Mouse (Mus musculus): Measurements from ENCODE around the gene Usp45.
"Not testable (repeated sequence)": the region's sequence is repeated elsewhere in the genome, so short reads cannot be mapped to it uniquely, and the experiment has no call there.

Gene Usp45

DNA sequence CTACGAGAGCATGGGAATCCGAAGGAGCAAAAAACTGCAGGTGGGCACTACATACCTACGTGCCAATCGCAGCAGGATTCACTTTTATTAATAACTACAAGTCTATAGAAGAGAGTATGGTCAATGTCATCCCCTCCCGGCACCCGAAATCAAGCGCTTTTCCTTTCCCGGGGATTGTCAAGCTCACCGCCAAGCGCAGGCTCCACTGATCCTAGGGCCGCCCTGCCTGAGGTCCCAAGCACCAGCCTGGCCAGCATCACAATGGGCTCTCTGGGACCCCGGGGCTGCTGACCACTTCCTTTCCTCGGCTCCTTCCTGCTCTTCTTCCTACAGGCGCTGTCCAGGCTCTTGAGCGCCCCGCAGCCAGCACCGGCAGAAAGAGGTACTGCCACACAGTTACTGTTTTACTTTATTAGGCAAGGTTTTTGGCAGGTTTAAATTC lies at the start of gene Usp45, which contains the start of gene Tstd3:
TSS of gene Usp45 (plus strand) at position 294 of the 442 bp plus-strand sequence.
TSS of gene Tstd3 (minus strand) at position 350 of the 442 bp plus-strand sequence.
- peak; percentile 81 for DNase-seq (ENCODE audit: low spot score)

DNA sequence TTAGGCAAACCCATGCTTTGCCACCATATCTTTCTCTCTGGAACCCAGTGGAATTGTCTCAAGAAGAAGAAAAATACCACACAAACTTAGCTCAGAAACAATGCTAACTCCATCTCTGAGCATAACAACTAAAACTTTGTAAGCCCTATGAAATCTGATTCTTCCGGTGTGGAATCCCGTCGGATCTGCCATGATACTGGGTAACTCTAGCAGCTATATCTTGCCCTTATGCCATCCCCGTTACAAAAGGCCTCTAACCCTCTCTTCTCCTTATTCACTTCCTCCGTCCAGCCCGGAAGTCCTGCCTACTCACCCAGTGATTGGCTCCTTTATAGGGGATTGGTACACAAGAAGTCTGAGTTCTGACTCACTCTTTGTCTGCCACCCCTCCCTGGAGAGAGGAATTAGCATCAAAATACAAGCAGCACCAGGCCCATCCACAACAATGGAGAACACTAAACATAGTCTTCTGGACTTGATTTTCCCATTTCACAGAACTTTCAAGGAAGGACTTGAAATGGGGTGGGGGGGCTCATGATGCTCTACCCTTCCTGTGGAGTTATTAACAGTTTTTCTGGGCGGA lies 44.1 kb upstream of the Usp45 start:
- DNase-seq (ENCODE audit: low spot score), result peak; percentile 4

DNA sequence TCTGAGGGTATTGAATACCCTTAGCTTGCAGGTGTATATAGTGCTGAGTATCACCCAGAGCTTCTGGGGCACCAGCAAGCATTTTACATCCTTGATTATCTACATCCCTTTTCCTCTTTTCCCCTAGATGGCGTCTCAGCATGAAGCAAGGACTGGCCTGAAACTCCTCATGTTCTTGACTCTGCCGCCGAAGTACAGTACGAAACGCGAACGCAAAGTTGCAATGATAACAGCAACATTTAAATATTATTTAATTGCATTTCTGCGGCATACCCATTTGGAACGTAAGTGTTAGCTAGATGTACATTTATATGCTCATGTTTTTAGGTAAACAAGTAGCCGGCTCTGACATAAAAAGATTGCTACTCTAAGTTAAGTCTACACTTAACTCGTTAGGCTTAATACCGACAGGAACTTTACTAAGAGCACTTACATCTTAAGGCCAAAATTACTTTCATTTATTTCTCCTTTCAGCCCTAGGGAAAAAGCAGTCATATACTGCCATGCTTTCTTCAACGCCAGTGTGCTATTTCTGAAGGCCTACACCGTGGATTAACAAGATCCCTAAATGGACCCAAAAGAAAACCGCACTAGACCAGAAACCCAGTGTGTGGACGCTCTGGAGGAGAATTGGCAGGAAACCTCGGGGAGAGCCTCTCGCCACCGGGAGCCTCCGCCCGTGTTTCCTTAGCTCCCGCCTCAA lies 39.9 kb upstream of the Usp45 start:
- DNase-seq (ENCODE audit: low spot score), result peak; percentile 76

DNA sequence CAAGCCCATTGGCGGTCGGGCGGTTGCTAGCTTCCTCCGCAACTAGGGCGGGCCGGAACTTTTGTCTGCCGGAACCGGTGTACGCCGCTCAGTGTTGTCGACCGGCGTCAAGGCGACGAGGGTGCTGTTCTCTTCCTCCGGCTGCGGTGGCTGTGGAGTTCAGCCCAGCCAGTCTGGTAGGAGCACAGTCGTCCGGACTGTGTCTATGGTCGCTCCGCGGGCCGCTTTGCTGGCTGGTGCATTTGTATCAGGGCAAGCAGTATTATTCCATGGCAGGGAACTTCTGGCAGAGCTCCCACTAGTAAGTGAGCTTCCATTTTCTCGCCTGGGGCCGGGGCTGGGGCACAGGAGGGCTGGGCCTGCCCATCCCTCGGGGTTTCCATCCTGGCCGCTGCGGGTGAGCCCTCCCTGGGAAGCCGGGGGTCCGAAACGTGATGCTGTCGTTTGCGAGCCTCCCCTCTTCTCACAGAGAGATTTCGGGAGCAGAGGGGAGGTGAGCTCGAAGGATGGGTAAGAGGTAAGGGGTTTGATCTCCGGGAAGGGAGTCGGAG lies 39.3 kb upstream of the Usp45 start, which contains the start of gene Ccnc:
TSS of gene Ccnc (plus strand) at position 87 of the 551 bp plus-strand sequence.
- DNase-seq (ENCODE audit: low spot score), result peak; percentile 91

DNA sequence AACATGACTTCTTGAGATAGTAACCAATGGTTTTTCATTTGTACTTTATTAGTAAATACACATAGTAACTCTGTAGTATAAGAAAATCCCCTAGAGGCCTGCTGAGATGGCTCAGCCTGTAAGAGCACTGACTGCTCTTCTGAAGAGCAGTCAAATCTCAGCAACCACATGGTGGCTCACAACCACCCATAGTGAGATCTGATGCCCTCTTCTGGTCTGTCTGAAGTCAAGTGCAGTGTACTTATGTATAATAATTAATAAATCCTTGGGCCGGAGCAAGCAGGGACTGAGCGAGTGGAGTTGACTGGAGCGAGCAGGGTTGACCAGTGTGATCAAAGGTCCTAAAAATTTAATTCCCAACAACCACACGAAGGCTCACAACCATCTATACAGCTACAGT lies 27.8 kb upstream of the Usp45 start:
- DNase-seq (ENCODE audit: low spot score), result peak; percentile 11

DNA sequence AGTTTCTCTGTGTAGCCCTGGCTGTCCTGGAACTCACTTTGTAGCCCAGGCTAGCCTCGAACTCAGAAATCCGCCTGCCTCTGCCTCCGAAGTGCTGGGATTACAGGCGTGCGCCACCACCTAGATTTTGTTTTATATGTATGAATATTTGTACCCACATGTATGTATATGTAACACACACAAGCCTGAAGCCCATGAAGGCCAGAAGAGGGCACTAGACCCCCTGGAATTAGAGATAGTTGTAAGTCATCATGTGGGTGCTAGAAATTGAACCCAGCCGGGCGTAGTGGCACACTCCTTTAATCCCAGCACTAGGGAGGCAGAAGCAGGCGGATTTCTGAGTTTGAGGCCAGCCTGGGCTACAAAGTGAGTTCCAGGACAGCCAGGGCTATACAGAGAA lies 22.8 kb upstream of the Usp45 start:
- DNase-seq (ENCODE audit: low spot score), result not testable (repeated sequence)

DNA sequence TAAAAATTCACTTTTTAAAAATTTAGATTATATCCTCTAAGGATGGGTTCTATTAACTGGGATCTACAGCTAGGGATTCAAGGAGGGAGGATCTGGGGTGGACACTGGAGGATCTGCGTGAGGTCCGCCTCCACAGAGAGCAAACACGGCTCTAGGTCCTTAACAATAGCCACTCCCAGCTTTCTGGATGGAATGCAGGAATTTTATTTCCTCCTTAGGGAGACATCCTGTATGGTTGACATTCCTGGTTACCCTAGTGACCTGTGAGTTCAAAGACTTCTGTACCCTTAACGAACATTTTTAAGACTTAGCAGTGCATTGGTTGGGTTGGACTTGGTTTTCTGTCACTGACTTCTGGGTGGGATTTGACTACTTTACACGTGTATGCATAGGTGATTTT lies 21.2 kb upstream of the Usp45 start:
- no peak for DNase-seq (ENCODE audit: low spot score)

DNA sequence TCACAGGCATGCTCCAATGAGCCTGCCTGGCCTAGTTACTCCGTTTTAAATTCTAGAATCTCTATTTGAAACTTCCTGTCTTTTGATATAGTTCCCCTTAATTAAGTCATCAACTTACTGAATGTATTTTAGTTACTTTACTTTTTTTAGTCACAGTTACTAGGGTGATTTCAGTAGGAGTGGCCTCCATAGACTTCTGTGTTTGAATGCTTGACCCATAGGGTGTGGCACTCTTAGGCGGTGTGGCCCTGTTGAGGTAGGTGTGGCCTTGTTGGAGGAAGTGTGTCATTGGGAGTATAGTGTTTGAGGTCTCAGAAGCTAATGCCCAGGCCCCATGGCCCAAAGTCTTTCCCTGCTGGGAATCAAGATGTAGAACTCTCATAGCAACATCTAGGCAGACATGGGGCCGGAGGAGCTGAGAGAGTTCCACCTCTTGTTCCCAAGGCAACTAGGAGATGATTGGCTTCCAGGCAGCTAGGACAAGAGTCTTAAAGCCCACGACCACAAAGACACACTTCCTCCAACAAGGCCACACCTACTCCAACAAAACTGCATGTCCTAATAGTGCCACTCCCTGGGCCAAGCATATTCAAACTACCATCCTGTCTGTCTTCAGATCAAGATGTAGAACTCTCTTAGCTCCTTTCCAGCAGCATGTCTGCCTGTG lies 11.7 kb upstream of the Usp45 start:
- DNase-seq (ENCODE audit: low spot score), result no peak

DNA sequence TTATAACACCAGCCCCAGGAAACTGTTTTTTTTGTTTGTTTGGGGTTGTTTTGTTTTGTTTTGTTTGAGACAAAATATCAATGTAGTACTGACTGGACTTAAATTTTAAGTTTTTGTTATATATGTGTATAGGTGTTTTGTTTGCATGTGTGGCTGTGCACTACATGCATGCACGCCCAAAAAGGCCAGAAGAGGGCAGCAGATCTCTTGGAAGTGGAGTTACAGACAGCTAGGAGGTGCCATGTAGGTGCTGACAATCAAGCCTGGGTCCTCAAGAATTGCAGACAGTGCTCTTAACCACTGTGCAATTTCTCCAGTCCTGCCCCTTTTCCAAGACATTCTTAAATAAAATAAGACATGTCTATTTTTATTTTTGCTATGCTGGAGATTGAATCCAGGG lies 8.1 kb upstream of the Usp45 start:
- DNase-seq (ENCODE audit: low spot score), result no peak

DNA sequence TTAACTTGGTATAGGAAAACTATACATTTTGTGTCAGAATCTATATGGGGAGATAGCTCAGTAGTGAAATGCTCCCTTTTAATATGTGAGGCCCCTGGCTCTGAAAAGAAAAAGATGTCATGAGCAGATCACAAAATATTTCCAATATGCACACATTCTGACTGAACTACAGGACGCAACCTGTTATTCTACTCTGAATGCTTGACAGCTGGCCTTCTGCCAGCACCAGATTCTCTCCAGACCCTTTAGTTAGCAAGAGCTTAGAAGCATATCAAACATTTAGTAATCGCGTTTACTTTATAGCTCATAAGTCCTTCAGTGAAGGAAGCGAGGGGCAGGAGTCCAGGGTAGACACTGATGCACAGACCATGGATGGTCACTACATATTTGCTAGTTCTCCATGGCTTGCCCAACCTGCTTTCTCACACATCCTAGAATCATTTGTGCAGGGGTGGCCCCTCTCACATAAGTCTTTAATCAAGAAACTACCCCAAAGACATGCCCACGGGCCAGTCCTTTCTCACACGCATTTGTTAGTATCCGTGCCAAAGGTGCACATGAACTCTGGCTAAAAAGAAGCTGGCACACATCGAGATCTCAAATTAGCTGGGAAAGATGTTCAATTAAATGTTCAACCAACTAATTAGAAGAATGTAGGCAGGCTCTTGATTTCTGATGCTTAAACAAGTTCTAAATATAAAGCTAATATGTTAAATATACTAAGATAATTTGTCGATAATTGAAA lies 5.4 kb upstream of the Usp45 start:
- no peak for DNase-seq (ENCODE audit: low spot score)

DNA sequence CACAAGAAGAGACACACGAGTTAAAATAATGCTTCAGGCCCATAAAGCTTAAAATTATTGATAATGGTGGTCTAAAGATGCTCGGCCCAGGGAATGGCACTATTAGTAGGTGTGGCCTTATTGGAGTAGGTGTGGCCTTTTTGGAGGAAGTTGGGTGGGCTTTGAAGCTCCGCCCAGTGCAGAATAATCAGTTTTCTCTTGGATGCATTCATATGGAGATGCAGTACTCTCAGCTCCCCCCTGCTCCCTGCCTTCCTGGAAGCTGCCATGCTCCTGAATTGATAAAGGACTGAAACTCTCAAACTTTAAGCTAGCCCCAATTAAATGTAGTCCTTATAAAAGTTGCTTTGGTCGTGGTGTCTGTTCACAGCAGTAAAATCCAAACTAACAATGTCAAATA lies 3.1 kb upstream of the Usp45 start:
- DNase-seq (ENCODE audit: low spot score), result no peak

DNA sequence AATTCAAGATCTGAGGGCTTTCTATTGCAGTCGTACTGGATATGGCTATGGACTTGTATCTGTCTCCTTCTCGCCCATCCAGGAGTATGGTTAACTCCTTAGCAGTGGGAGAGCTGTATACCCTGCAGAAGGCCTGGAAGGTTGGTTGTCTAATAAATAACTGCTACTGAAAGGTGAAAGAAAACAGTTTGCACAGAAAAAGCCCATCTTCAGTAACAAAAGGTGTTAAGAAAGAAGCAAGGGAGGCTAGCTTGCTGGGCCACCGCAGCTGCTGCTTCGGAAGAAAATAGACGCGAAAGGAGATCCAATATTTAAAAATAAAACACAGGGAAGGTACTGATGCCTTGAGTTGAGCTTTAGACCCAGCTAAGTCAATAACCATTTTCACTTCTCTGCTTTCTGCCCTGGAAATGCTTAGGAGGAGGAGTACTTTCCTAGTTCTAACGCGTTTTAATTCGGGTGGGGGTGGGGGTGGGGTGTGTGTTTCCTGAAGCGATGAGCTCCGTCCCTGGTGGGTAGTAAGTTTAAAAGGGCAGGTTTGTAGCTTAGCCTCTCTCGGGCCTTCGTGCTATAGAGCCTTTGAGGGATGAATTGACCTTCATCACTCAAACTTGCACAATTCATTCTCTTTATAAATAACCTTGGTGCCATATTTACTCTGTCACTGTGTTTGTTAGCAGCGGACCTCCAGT lies 639 bp upstream of the Usp45 start:
- DNase-seq (ENCODE audit: low spot score), result no peak

DNA sequence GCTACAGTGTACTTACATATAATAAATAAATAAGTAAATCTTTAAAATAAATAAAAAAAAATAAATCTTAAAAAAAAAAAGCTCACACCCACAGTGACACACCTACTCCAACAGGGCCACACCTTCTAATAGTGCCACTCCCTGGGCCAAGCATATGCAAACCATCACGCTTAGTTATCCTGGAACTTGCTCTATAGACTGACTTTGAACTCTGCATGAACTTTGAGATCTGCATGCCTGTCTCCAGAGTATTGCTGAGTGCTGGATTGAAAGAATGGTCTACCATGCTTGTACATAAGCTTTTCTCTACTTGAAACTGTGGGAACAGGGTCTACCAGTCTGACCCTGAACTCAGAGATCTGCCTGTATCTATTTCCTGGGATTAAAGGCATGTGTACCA lies 4.1 kb downstream of the Usp45 start:
- no peak for DNase-seq (ENCODE audit: low spot score)

DNA sequence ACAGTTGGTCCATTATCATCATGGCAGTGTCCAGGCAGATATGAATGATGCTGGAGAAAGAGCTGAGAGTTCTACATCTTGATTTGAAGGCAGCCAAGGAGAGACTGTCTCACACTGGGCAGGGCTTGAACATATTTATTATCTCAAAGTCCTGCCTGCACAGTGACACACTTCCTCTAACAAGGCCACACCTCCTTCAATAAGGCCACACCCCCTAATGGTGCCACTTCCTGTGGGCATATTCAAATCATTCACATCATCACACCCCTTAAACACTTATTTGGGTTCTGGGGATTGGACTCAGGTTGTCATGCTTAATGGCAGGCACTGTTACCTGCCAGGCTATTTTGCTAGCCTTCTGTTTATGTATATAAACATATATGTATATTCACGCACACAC lies 5.3 kb downstream of the Usp45 start:
- DNase-seq (ENCODE audit: low spot score), result no peak

DNA sequence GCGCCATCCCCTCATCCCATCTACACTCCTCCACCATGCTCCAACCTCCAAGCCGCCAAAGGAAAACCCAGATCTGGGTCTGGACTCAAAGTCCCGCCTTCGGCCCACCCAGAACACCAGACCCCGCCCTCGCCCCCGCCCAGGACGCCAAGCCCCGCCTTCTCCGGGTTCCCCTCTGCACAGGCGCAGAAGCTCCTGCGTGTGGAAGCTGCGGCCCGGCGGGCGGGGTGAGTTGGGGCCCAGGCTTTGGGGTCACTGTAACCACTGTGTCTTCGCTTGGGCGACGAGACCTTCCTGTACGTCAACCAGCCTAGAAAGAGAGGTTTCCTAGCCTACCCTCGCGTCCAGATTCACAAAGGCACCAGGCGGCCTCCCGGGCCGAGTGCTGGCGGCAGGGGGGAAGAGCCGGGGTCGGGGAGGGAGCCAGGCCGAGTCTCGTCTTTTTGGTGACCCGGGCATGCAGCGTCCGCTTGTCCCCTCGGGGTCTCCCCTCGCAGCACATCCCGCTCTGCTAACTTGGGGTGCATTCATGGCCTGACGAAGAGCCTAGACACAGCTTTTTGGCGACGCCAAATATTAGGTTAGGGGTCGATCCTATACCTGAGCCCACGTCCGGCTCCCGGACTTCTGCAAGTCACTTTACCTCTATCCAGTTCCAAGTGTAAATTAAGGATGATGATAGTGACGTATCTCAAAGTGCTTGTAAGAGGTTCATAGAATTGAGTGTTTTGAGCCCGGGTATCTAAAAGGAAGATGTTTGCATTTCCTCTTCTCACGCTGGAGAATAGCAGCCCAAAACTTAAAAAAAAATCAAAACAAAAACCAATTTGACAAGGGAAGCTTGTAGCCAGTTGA lies 9.4 kb downstream of the Usp45 start:
- peak; percentile 87 for DNase-seq (ENCODE audit: low spot score)

DNA sequence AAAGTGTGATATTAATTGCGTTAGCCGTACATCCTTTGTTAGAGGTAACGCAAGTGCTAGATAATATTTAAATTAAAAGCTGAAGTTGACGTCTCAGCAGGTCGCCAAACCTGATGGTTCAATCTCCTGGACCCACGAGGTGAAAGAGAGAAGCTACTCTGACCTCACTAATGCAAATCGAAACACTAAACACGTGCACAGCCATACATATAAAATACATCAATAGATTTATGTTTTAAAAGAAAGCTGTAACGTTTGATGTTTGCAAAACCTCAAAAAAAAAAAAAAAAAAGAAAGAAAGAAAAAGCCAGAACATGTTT lies 9.9 kb downstream of the Usp45 start:
- no peak for DNase-seq (ENCODE audit: low spot score)

DNA sequence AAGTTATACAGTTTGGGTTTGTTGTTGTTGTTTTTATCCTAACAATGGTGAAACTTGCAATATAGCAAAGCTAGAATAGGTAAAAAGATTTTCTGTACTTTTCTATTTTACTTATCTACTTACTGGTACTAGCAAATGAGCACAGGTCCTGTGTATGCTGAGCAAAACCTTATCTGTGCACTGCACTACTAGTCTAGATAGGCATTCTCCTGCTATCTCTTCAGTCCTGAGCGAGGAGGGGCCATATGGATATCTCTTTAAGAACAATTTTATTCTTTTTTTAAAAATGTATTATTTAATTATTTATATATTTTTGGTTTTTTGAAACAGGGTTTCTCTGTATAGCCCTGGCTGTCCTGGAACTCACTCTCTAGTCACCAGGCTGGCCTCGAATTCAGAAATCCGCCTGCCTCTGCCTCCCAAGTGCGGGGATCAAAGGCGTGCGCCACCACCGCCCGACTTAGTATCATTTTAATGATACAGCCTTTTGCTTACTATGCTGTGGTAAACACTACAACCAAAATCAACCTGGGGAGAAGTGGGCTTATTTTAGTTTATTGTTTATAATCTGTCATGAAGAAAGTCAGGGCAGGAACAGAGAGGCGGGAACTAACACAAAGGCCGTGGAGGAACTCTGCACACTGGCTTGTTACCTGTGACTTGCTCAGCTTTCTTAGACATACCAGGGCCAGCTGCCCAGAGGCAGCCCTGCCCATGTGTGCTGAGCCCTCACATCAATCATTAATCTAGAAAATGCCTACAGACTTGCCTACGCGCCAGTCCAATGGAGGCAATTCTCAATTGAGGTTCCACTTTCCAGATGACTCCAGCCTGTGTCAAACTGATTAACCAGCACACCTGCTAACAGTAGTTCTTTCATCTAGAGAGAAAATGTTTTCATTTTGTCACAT lies 14.1 kb downstream of the Usp45 start:
- no peak for DNase-seq (ENCODE audit: low spot score)

DNA sequence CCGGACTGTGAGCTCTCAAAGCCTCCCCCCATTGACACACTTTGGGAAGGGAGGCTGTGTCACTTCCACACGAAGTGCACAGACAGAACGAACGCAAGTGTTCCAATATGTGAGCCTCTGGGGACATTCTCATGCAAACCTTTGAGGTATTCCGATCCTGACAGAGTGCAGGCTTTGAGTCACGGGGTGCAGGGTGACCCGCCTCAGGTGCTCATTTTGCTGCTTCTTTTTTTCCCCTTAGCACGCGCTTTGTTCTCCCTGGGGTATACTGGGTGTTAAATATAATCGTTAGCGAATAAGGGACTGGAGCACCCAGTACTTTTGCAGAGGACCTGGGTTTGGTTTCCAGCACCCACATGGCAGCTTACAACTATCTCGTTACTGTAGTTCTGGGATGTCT lies 19.3 kb downstream of the Usp45 start:
- DNase-seq (ENCODE audit: low spot score), result no peak

DNA sequence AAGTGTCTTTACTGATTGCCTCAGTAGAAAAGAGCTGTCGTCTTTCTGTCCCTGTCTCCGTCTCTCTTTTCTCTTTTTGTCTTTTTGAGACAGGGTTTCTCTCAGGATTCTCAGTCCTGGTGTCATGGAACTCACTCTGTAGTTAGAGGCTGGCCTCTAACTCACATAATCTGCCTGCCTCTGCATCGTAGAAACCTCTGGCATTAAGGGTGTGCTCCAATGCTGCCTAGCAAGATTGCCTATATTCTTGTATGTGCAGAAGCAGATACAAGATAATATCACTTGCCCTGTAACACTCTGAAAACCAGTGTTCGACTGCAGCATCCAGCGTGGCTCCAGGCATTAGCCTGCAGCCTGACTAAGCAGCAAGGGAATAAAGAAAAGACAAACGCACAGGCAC lies 21.9 kb downstream of the Usp45 start:
- DNase-seq (ENCODE audit: low spot score), result no peak

DNA sequence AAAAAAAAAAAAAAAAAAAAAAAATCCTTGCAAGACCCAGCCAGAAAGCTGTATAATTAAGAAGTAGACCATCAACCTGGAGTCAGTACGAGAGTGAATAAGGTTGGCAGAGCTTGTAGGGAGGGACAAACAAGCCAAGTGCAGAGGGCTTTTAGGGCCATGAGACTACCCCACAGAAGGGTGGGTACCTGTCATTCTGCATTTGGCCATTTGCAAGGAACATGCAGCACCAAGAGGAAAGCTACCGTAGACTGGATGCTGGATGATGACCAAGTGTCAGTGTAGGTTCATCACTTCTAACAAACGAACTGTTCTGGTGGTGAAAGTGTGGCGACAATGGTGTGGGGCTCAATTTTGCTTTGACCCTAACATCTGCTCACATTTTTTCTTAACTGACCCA lies 22.9 kb downstream of the Usp45 start:
- no peak for DNase-seq (ENCODE audit: low spot score)

Data from adipocyte (in vitro differentiated cells).